Mouse (Mus musculus) CD8-positive naive resting alpha-beta T cell, adult 2 months (primary cell): ENCODE measurements around the gene Kcnb1.

ENCODE experiments used
- DNase-seq, 2 experiments: peaks; one replicate each; pipeline ENCODE4 v3.0.0; 2022; ENCODE audit warnings: low read depth in 2 of 2, low spot score in 2 of 2

Kcnb1 gene

GRCm38 (mm10) chr2:167130050-167130770 is 59.7 kb downstream of the Kcnb1 start:
- no peak for DNase-seq

GRCm38 (mm10) chr2:167129608-167129955 is 60.4 kb downstream of the Kcnb1 start:
- no peak for DNase-seq

- DNase-seq, result peak in 1 of 2 experiments; percentile 5
Observed at GRCm38 (mm10) chr2:167128699-167129607, 61.0 kb downstream of the Kcnb1 start.

GRCm38 (mm10) chr2:167127404-167127803 is 62.6 kb downstream of the Kcnb1 start:
- DNase-seq, result no peak

GRCm38 (mm10) chr2:167125781-167126180 is 64.2 kb downstream of the Kcnb1 start:
- DNase-seq, result no peak

- DNase-seq, result no peak
Observed at GRCm38 (mm10) chr2:167123936-167124335, 66.0 kb downstream of the Kcnb1 start.

GRCm38 (mm10) chr2:167122737-167123136 is 67.2 kb downstream of the Kcnb1 start:
- DNase-seq, result no peak

- DNase-seq, result no peak
Observed at GRCm38 (mm10) chr2:167121996-167122395, 68.0 kb downstream of the Kcnb1 start.

- DNase-seq, result no peak
Observed at GRCm38 (mm10) chr2:167121228-167121627, 68.7 kb downstream of the Kcnb1 start.

- DNase-seq, result no peak
Observed at GRCm38 (mm10) chr2:167120186-167120830, 69.6 kb downstream of the Kcnb1 start.

GRCm38 (mm10) chr2:167118046-167118445 is 71.9 kb downstream of the Kcnb1 start:
- no peak for DNase-seq

- DNase-seq, result peak; percentile 76 to 82
Observed at GRCm38 (mm10) chr2:167112737-167113136, 77.2 kb downstream of the Kcnb1 start.

GRCm38 (mm10) chr2:167112259-167112658 is 77.7 kb downstream of the Kcnb1 start:
- DNase-seq, result no peak

- no peak for DNase-seq
Observed at GRCm38 (mm10) chr2:167109506-167109905, 80.4 kb downstream of the Kcnb1 start.

- no peak for DNase-seq
Observed at GRCm38 (mm10) chr2:167103546-167103945, 86.4 kb downstream of the Kcnb1 start.

- DNase-seq, result peak; percentile 59 to 74
Observed at GRCm38 (mm10) chr2:167101743-167102441, 88.1 kb downstream of the Kcnb1 start.

GRCm38 (mm10) chr2:167094688-167095087 is 95.3 kb downstream of the Kcnb1 start:
- DNase-seq, result no peak

GRCm38 (mm10) chr2:167093171-167093900 is 96.6 kb downstream of the Kcnb1 start:
- DNase-seq, result no peak

GRCm38 (mm10) chr2:167090271-167090670 is 99.7 kb downstream of the Kcnb1 start:
- DNase-seq, result no peak

- no peak for DNase-seq
Observed at GRCm38 (mm10) chr2:167086836-167087235, 103.1 kb downstream of the Kcnb1 start.
